Mouse (Mus musculus): Measurements from ENCODE around the gene Tipin.

DNA sequence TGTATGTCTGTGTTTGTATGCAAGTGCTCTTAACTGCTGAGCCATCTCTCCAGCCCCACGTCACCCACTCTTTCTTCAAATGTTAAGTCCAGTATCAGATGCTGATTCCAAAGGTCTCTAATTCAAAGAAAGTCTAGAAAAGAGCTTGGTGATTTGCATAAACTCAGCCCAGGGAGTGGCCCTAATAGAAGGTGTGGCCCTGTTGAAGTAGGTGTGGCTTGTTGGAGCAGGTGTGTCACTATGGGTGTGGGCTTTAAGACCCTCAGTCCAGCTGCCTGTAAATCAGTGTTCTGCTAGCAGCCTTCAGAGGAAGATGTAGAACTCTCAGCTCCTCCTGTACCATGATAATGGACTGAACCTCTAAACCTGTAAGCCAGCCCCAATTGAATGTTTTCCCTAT is 14.2 kb upstream of the Tipin start:
- TF ChIP-seq ZNF384 (IDR thresholded peaks at IDR 0.05; ENCODE audit: low read depth, low read length) (no peak), TCF12 (IDR thresholded peaks at IDR 0.05; ENCODE audit: low read depth, low read length) (no peak), MXI1 (IDR thresholded peaks at IDR 0.05; ENCODE audit: low read depth, low read length) (no peak), EP300 (IDR thresholded peaks at IDR 0.05; ENCODE audit: low read length) (no peak), MAZ (IDR thresholded peaks at IDR 0.05; ENCODE audit: low read depth, low read length) (no peak), CTCF (conservative IDR thresholded peaks at IDR 0.05 in 1 of 2, IDR thresholded peaks at IDR 0.05 in 1 of 2; ENCODE audit: low read depth in 2 of 2, low read length in 2 of 2) (no peak), MAFK (IDR thresholded peaks at IDR 0.05; ENCODE audit: insufficient replicate concordance, low read length) (no peak)

All from CH12.LX (cell line).